Mouse (Mus musculus): ENCODE measurements around the gene Exosc10. TPM values are rescaled to one million over a fixed set of nuclear protein-coding genes. Genes with fewer than 3 reads are reported as not detected.

Exosc10 gene
- total and polyA plus RNA-seq, 2 experiments from 2014 or later, result 68.1 to 72.0 TPM

- H3K27me3 ChIP-seq (ENCODE audit: insufficient read depth, low read length), result no peaks in the 10 kb centered on the region
- H3K9me3 ChIP-seq (ENCODE audit: low read length), result no peaks in the 10 kb centered on the region
- H3K4me3 ChIP-seq (ENCODE audit: low read length), result no peak overlapping the region
- DNase-seq (ENCODE audit: low spot score) (no peak), ATAC-seq (no peak)
- H3K4me2 ChIP-seq (ENCODE audit: low read depth, low read length), result no peak overlapping the region
- no peaks in the 10 kb centered on the region for H3K36me3 ChIP-seq (ENCODE audit: insufficient read depth, low read length)
- WGBS, result 74% methylated on average over 10 of the region's 10 CpGs
- no peak overlapping the region for H3K27ac ChIP-seq
- H3K4me1 ChIP-seq (ENCODE audit: insufficient read depth, low read length), result no peaks in the 10 kb centered on the region
- no peak overlapping the region for H3K9ac ChIP-seq (replicated peaks; ENCODE audit: low read length)
- TF ChIP-seq CTCF (IDR thresholded peaks at IDR 0.05; ENCODE audit: low read depth), result no peak
Observed at GRCm38 (mm10) chr4:148603376-148604139, 45.3 kb downstream of the Exosc10 start.

- no peak for TF ChIP-seq CTCF (IDR thresholded peaks at IDR 0.05; ENCODE audit: low read depth)
- Histone ChIP-seq H3K27ac (no peak overlapping the region), H3K4me2 (ENCODE audit: low read depth, low read length) (no peak overlapping the region), H3K9me3 (ENCODE audit: low read length) (no peaks in the 10 kb centered on the region), H3K4me3 (ENCODE audit: low read length) (no peak overlapping the region), H3K27me3 (ENCODE audit: insufficient read depth, low read length) (no peaks in the 10 kb centered on the region), H3K4me1 (ENCODE audit: insufficient read depth, low read length) (no peaks in the 10 kb centered on the region), H3K36me3 (ENCODE audit: insufficient read depth, low read length) (no peaks in the 10 kb centered on the region), H3K9ac (replicated peaks; ENCODE audit: low read length) (no peak overlapping the region)
- no peak for ATAC-seq
- 81% methylated on average over 7 of the region's 7 CpGs for WGBS
- DNase-seq (ENCODE audit: low spot score), result no peak
Observed at GRCm38 (mm10) chr4:148604141-148604540, 45.9 kb downstream of the Exosc10 start.

DNA sequence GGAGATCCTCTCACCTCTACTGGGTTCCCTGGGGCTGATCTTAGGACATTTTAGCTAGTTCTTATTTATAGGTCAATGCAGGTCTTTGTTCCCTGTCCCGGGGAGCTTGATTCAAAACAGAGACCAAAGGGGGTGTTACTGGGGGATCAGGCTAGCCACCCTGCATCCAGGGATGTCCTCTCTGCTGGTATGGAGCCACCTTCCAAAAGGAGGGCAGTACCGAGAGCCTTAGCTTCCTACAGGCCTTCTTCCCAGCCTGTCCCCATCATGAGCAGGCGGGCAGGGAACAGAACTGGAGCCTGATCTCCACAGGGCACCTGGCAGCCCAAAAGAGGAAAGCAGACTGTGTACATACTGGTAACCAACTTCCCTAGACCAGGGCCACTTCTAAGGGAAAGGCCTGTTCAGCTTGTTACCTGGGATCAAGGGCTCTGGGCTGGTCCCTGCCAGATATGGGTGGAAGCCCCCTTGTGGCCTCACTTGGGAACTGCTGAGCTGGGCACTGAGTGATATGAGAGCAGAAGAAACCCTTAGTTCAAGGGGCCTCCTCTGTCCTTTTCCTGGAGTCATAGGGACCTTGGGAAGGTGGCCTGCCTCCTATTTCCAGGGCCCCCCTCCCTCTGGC, 46.4 kb downstream of the Exosc10 start:
- Histone ChIP-seq H3K27ac (no peak overlapping the region), H3K4me3 (ENCODE audit: low read length) (no peak overlapping the region), H3K27me3 (ENCODE audit: insufficient read depth, low read length) (no peaks in the 10 kb centered on the region), H3K9ac (replicated peaks; ENCODE audit: low read length) (no peak overlapping the region), H3K4me1 (ENCODE audit: insufficient read depth, low read length) (no peaks in the 10 kb centered on the region), H3K9me3 (ENCODE audit: low read length) (no peaks in the 10 kb centered on the region), H3K36me3 (ENCODE audit: insufficient read depth, low read length) (no peaks in the 10 kb centered on the region), H3K4me2 (ENCODE audit: low read depth, low read length) (no peak overlapping the region)
- peak; percentile 53 for ATAC-seq
- WGBS, result 88% methylated on average over 3 of the region's 3 CpGs
- DNase-seq (ENCODE audit: low spot score), result peak; percentile 64
- TF ChIP-seq CTCF (IDR thresholded peaks at IDR 0.05; ENCODE audit: low read depth), result peak; percentile 79

GRCm38 (mm10) chr4:148607758-148608157, 49.5 kb downstream of the Exosc10 start:
- Histone ChIP-seq H3K4me3 (ENCODE audit: low read length) (no peak overlapping the region), H3K36me3 (ENCODE audit: insufficient read depth, low read length) (no peaks in the 10 kb centered on the region), H3K9ac (replicated peaks; ENCODE audit: low read length) (no peak overlapping the region), H3K27ac (no peak overlapping the region), H3K4me2 (ENCODE audit: low read depth, low read length) (no peak overlapping the region), H3K9me3 (ENCODE audit: low read length) (no peaks in the 10 kb centered on the region), H3K27me3 (ENCODE audit: insufficient read depth, low read length) (no peaks in the 10 kb centered on the region), H3K4me1 (ENCODE audit: insufficient read depth, low read length) (no peaks in the 10 kb centered on the region)
- 25% methylated on average over 5 of the region's 5 CpGs for WGBS
- DNase-seq (ENCODE audit: low spot score), result peak; percentile 76
- peak; percentile 41 for ATAC-seq
- peak; percentile 88 for TF ChIP-seq CTCF (IDR thresholded peaks at IDR 0.05; ENCODE audit: low read depth)

DNA sequence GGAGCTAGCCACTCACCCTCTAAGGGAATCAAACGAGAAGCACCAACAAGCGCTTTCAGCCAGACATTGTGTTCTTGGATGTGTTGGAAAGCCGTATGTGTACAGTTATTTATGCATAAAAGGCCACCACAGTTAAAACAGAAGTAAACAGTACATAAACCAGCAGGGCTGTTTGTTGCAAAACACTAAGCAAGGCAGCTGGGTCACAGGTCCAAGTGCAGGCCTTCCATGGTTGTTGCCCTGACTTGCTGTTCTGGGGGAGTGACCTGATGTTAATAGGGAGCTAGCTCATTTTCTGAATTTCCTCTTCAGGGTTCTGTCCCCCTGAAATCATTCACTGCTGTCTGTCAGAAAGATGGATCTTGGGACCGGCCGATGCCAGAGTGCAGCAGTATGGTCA, 51.6 kb downstream of the Exosc10 start:
- Histone ChIP-seq H3K4me3 (ENCODE audit: low read length) (no peak overlapping the region), H3K9me3 (ENCODE audit: low read length) (no peaks in the 10 kb centered on the region), H3K27me3 (ENCODE audit: insufficient read depth, low read length) (no peaks in the 10 kb centered on the region), H3K9ac (replicated peaks; ENCODE audit: low read length) (no peak overlapping the region), H3K36me3 (ENCODE audit: insufficient read depth, low read length) (no peaks in the 10 kb centered on the region; the same call in 1 of the 2 replicates), H3K27ac (no peak overlapping the region), H3K4me2 (ENCODE audit: low read depth, low read length) (no peak overlapping the region), H3K4me1 (ENCODE audit: insufficient read depth, low read length) (no peaks in the 10 kb centered on the region)
- DNase-seq (ENCODE audit: low spot score) (no peak), ATAC-seq (no peak)
- 78% methylated on average over 5 of the region's 5 CpGs for WGBS
- no peak for TF ChIP-seq CTCF (IDR thresholded peaks at IDR 0.05; ENCODE audit: low read depth)

DNA sequence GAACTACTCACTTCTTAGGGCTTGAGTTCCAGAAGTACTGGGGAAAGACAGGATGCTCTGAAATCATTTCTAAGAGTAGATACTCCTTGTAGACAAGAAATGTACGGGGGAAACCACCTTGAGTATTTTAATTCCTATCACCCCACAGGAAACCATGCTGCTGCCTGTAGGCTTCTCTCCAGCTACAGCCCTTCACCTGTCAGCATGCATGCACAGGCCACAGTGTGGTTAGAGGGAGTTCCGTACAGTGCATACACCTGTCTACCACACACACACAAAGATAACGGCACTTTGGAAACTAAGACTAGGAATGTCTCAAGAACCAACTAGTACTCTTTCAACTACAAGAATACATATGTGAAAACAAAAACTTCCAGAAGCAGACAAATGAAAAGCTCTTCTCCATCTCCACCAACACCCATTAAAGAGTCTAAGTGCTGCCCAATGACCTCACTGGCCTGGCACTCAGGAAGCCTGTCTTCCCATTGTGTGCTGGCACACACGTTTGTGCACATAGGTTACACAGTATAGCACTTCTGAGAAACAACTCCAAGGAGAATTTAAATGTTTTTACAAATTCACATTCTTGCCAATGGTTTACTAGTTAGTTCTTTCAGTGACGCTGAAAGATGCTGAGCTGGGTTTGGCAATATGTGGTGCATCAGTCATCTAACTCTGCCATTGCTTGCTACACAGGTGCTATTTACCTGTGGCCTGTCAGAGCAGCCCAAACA, 52.6 kb downstream of the Exosc10 start:
- 73% methylated on average over 5 of the region's 5 CpGs for WGBS
- no peak overlapping the region for H3K4me2 ChIP-seq (ENCODE audit: low read depth, low read length)
- H3K9ac ChIP-seq (replicated peaks; ENCODE audit: low read length), result no peak overlapping the region
- H3K4me1 ChIP-seq (ENCODE audit: insufficient read depth, low read length), result no peaks in the 10 kb centered on the region
- H3K36me3 ChIP-seq (ENCODE audit: insufficient read depth, low read length), result peaks cover 4% of the 10 kb centered on the region; the same call in 1 of the 2 replicates
- no peaks in the 10 kb centered on the region for H3K9me3 ChIP-seq (ENCODE audit: low read length)
- DNase-seq (ENCODE audit: low spot score) (no peak), ATAC-seq (no peak)
- no peak overlapping the region for H3K4me3 ChIP-seq (ENCODE audit: low read length)
- H3K27ac ChIP-seq, result no peak overlapping the region
- TF ChIP-seq CTCF (IDR thresholded peaks at IDR 0.05; ENCODE audit: low read depth), result no peak
- H3K27me3 ChIP-seq (ENCODE audit: insufficient read depth, low read length), result no peaks in the 10 kb centered on the region
